Mouse (Mus musculus): ENCODE results near the gene 1700020A23Rik.

DNA sequence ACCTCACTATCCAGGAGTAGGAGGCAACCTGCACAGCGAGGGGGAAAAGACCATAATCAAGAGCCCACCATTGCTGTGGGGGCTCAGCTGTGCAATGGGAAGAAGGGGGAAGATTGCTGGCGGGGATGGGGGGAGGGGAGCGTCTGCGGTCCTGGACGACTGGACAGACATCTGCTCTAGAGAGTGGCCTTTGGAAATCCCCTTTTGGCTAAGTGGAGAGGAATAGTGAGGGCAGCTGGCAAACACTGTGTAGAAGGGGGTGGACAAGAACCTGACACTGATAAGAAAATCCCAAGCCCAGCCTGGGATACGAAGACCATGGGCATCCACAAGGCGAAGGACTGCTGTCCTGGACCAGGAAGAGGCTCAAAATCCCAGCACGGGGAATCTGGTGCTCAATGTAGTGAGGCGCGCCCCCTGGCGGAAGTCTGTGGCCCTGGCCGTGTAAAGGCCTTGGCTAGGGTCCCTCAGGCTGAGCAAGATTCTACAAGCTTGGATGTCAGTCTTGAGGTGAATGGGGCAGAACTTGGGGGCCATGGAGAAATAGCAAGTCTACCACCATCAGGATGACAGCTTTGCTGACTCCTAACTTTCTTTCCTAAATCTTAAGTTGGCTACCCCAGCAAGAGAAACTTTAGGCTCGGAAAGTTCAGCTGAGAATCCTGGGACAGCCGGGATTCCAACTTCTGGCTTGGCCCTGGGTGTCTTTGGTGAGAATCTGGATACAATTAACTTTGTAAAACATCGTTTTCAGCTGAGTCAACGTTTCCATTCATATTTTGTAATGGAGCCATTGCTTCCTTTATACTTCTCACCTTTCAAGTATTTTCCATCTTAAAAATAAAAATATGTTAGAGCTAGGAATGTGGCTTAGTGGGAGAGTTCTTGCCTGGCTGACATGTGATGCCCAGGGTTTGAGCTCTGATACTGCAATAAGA, 6.8 kb downstream of the 1700020A23Rik start:
- TF ChIP-seq MAFK (IDR thresholded peaks at IDR 0.05; ENCODE audit: insufficient read depth, low read depth, low read length) (no peak), ZC3H11A (IDR thresholded peaks at IDR 0.05; ENCODE audit: borderline replicate concordance, low read depth, low read length) (peak; percentile 49)

All from ES-E14 (cell line).